Mouse (Mus musculus) liver, postnatal 0 days (tissue): ENCODE results near the gene Lims1. TPM values are rescaled to one million over a fixed set of nuclear protein-coding genes. Genes with fewer than 3 reads are reported as not detected.

ENCODE experiments used
- ATAC-seq: fragments of 200-750 bp; cut with Nextera tagmentation; 2 replicates; pipeline ENCODE4 v1.8.0; 2017; ENCODE audit warnings: mild to moderate bottlenecking, moderate library complexity
- DNase-seq: peaks from one replicate; pipeline ENCODE4 v3.0.0-alpha.2; 2016
- H3K27ac ChIP-seq: fragments of 300-500 bp; sonication (generic); 2 replicates; pipeline ENCODE4 v1.5.1; 2014; ENCODE audit warnings: antibody characterized with exemption, moderate library complexity, mild to moderate bottlenecking, low read depth
- H3K27me3 ChIP-seq: fragments of 300-500 bp; sonication (generic); 2 replicates; pipeline ENCODE4 v1.6.1; 2014; ENCODE audit warnings: low read length, control low read depth, mixed read lengths; ENCODE audit not compliant: insufficient read depth
- H3K36me3 ChIP-seq: fragments of 300-500 bp; sonication (generic); replicated peaks from 2 replicates; pipeline ENCODE4 v1.6.1; 2014; ENCODE audit warnings: mild to moderate bottlenecking, control low read depth, low read length, moderate library complexity, mixed read lengths; ENCODE audit not compliant: insufficient read depth
- H3K4me1 ChIP-seq: fragments of 300-500 bp; sonication (generic); 2 replicates; pipeline ENCODE4 v1.6.1; 2014; ENCODE audit warnings: antibody characterized with exemption, mild to moderate bottlenecking, control low read depth; ENCODE audit not compliant: insufficient read depth
- H3K4me2 ChIP-seq: fragments of 300-500 bp; sonication (generic); 2 replicates; pipeline ENCODE4 v1.6.1; 2014; ENCODE audit warnings: low read depth, mild to moderate bottlenecking, low read length, moderate library complexity, mixed read lengths
- H3K4me3 ChIP-seq: fragments of 300-500 bp; sonication (generic); 2 replicates; pipeline ENCODE4 v1.5.1; 2014; ENCODE audit warnings: low read depth, low read length
- H3K9ac ChIP-seq: fragments of 300-500 bp; sonication (generic); replicated peaks from 2 replicates; pipeline ENCODE4 v1.6.1; 2014; ENCODE audit warnings: mild to moderate bottlenecking, moderate library complexity
- H3K9me3 ChIP-seq: fragments of 300-500 bp; sonication (generic); 2 replicates; pipeline ENCODE4 v1.6.1; 2016; ENCODE audit warnings: mild to moderate bottlenecking, control low read depth, low read length, mixed read lengths
- CTCF ChIP-seq: sonication (generic); IDR thresholded peaks from 2 replicates; pipeline ENCODE4 v1.5.1; 2016; ENCODE audit warnings: antibody characterized with exemption, low read depth
- EP300 ChIP-seq: IDR thresholded peaks from 2 replicates; pipeline ENCODE4 v1.6.1; 2016; ENCODE audit warnings: antibody characterized with exemption, low read depth, mild to moderate bottlenecking
- WGBS: fragments of 180-500 bp; shearing (Covaris S2); extraction: QIAGEN DNeasy Blood & Tissue Kit; methylation state at CpG from one replicate; pipeline ENCODE4 v1.1.7; 2014; ENCODE audit not compliant: insufficient replicate concordance; 5-methylcytosine and 5-hydroxymethylcytosine counted together
- polyA plus RNA-seq: library from polyadenylated mRNA; unstranded; fragments of >200 nt; fragmentation: Nextera tagmentation; extraction: Ambion mirVana; gene quantifications from 2 replicates; pipeline ENCODE4 v1.2.1, GENCODE M21; 2015

Lims1 gene
- polyA plus RNA-seq, 1 experiment from 2014 or later = 64.4 TPM

GRCm38 (mm10) chr10:58418290-58418971, 95.2 kb downstream of the Lims1 start:
- TF ChIP-seq CTCF (no peak), EP300 (no peak)
- no peak for ATAC-seq
- no peak overlapping the region for H3K27ac ChIP-seq
- H3K27me3 ChIP-seq = no peaks in the 10 kb centered on the region
- no peak overlapping the region for H3K4me2 ChIP-seq
- no peak overlapping the region for H3K9ac ChIP-seq
- no peaks in the 10 kb centered on the region for H3K9me3 ChIP-seq
- H3K4me3 ChIP-seq = no peak overlapping the region
- no peak for DNase-seq
- H3K36me3 ChIP-seq = peaks cover 59% of the 10 kb centered on the region
- 80% methylated on average over 10 of the region's 10 CpGs for WGBS
- H3K4me1 ChIP-seq = no peaks in the 10 kb centered on the region

- no peaks in the 10 kb centered on the region for H3K9me3 ChIP-seq
- no peak overlapping the region for H3K9ac ChIP-seq
- no peaks in the 10 kb centered on the region for H3K27me3 ChIP-seq
- WGBS = 81% methylated on average over 2 of the region's 2 CpGs
- peaks cover 12% of the 10 kb centered on the region for H3K36me3 ChIP-seq
- TF ChIP-seq CTCF (no peak), EP300 (no peak)
- no peak for DNase-seq
- H3K4me2 ChIP-seq = no peak overlapping the region
- no peak overlapping the region for H3K27ac ChIP-seq
- no peak for ATAC-seq
- H3K4me1 ChIP-seq = no peaks in the 10 kb centered on the region
- H3K4me3 ChIP-seq = no peak overlapping the region
Measured at GRCm38 (mm10) chr10:58427930-58428329, 104.7 kb downstream of the Lims1 start.

- no peaks in the 10 kb centered on the region for H3K27me3 ChIP-seq
- peak overlapping the region; percentile 75 for H3K4me2 ChIP-seq
- 5% methylated on average over 9 of the region's 9 CpGs for WGBS
- H3K4me3 ChIP-seq = peak overlapping the region; percentile 80
- peak overlapping the region; percentile 98 for H3K27ac ChIP-seq
- H3K9me3 ChIP-seq = no peaks in the 10 kb centered on the region
- peak; percentile 41; the same call in 1 of the 2 replicates for TF ChIP-seq EP300
- TF ChIP-seq CTCF = no peak
- H3K9ac ChIP-seq = peak overlapping the region; percentile 76
- no peaks in the 10 kb centered on the region for H3K36me3 ChIP-seq
- ATAC-seq (no peak), DNase-seq (no peak)
- H3K4me1 ChIP-seq = peaks cover 14% of the 10 kb centered on the region
Measured at GRCm38 (mm10) chr10:58445850-58446249, 122.6 kb downstream of the Lims1 start.

- Histone ChIP-seq H3K9me3 (no peaks in the 10 kb centered on the region), H3K36me3 (no peaks in the 10 kb centered on the region), H3K4me3 (peak within 1 kb of the TSS; percentile 80), H3K9ac (peak within 1 kb of the TSS; percentile 97), H3K27ac (peak within 1 kb of the TSS; percentile 98), H3K27me3 (no peaks in the 10 kb centered on the region), H3K4me2 (peak within 1 kb of the TSS; percentile 75), H3K4me1 (peaks cover 14% of the 10 kb centered on the region)
- ATAC-seq = peak; percentile 96
- peak; percentile 28; the same call in 1 of the 2 replicates for TF ChIP-seq EP300
- no peak; the same call in 1 of the 2 replicates for TF ChIP-seq CTCF
- WGBS = under 1% methylated on average over 90 of the region's 91 CpGs
- peak; percentile 99 for DNase-seq
Measured at GRCm38 (mm10) chr10:58446384-58447279, 123.4 kb downstream of the Lims1 start, which contains the start of gene Ranbp2. Gene Ranbp2 (plus strand): TSS chr10:58446920.

GRCm38 (mm10) chr10:58447280-58447781, 124.1 kb downstream of the Lims1 start:
- ATAC-seq = no peak; the same call in 1 of the 2 replicates

GRCm38 (mm10) chr10:58451575-58451974, 128.3 kb downstream of the Lims1 start:
- Histone ChIP-seq H3K9ac (no peak overlapping the region), H3K27ac (peak overlapping the region; percentile 19)

More at GRCm38 (mm10) chr10:58447280-58447781, 124.1 kb downstream of the Lims1 start:
- H3K27me3 ChIP-seq = no peaks in the 10 kb centered on the region
- peaks cover 14% of the 10 kb centered on the region for H3K4me1 ChIP-seq
- H3K4me2 ChIP-seq = peak overlapping the region; percentile 72
- DNase-seq = no peak
- peak overlapping the region; percentile 97 for H3K9ac ChIP-seq
- no peak for TF ChIP-seq CTCF
- no peak for TF ChIP-seq EP300
- H3K9me3 ChIP-seq = no peaks in the 10 kb centered on the region
- peak overlapping the region; percentile 80 for H3K4me3 ChIP-seq
- peaks cover 3% of the 10 kb centered on the region for H3K36me3 ChIP-seq
- under 1% methylated on average over 32 of the region's 32 CpGs for WGBS
- H3K27ac ChIP-seq = peak overlapping the region; percentile 98

More at GRCm38 (mm10) chr10:58451575-58451974, 128.3 kb downstream of the Lims1 start:
- Histone ChIP-seq H3K4me1 (peaks cover 7% of the 10 kb centered on the region), H3K4me3 (no peak overlapping the region), H3K36me3 (peaks cover 39% of the 10 kb centered on the region), H3K4me2 (no peak overlapping the region), H3K9me3 (no peaks in the 10 kb centered on the region), H3K27me3 (no peaks in the 10 kb centered on the region)
- DNase-seq = no peak
- ATAC-seq = no peak
- TF ChIP-seq EP300 (no peak), CTCF (no peak)
